Mouse (Mus musculus) neural tube, embryonic 11.5 days (tissue): Measurements from ENCODE around the gene Micu1. TPM values are rescaled to one million over a fixed set of nuclear protein-coding genes. Genes with fewer than 3 reads are reported as not detected.

Experiments
- ATAC-seq: fragments of 200-750 bp; cut with Nextera tagmentation; 2 replicates; pipeline ENCODE4 v1.8.0; 2017; ENCODE audit warnings: moderate number of reproducible peaks, mild to moderate bottlenecking, moderate TSS enrichment, moderate library complexity; ENCODE audit not compliant: insufficient read depth, low FRiP score, low TSS enrichment
- DNase-seq: peaks from one replicate; pipeline ENCODE4 v3.0.0-alpha.2; 2015; ENCODE audit warnings: low spot score
- H3K27ac ChIP-seq: fragments of 300-500 bp; sonication (generic); 2 replicates; pipeline ENCODE4 v1.5.1; 2014; ENCODE audit warnings: low read depth, mild to moderate bottlenecking, low read length
- H3K27me3 ChIP-seq: fragments of 300-500 bp; sonication (generic); 2 replicates; pipeline ENCODE4 v1.6.1; 2014; ENCODE audit warnings: mild to moderate bottlenecking, low read length, mixed read lengths; ENCODE audit not compliant: control insufficient read depth, insufficient read depth
- H3K36me3 ChIP-seq: fragments of 300-500 bp; sonication (generic); 2 replicates; pipeline ENCODE4 v1.6.1; 2014; ENCODE audit warnings: mild to moderate bottlenecking, low read length, moderate library complexity, mixed read lengths; ENCODE audit not compliant: control insufficient read depth, insufficient read depth
- H3K4me1 ChIP-seq: fragments of 300-500 bp; sonication (generic); 2 replicates; pipeline ENCODE4 v1.6.1; 2014; ENCODE audit warnings: low read length, mixed read lengths; ENCODE audit not compliant: control insufficient read depth, insufficient read depth
- H3K4me2 ChIP-seq: fragments of 300-500 bp; sonication (generic); 2 replicates; pipeline ENCODE4 v1.6.1; 2014; ENCODE audit warnings: low read depth, mild to moderate bottlenecking, moderate library complexity
- H3K4me3 ChIP-seq: fragments of 300-500 bp; sonication (generic); 2 replicates; pipeline ENCODE4 v1.5.1; 2014; ENCODE audit warnings: low read depth, low read length
- H3K9ac ChIP-seq: fragments of 300-500 bp; sonication (generic); 2 replicates; pipeline ENCODE4 v1.6.1; 2014; ENCODE audit warnings: mild to moderate bottlenecking, low read length
- H3K9me3 ChIP-seq: fragments of 300-500 bp; sonication (generic); 2 replicates; pipeline ENCODE4 v1.6.1; 2016; ENCODE audit warnings: low read length; ENCODE audit not compliant: control insufficient read depth
- WGBS: fragments of 180-500 bp; shearing (Covaris S2); extraction: QIAGEN DNeasy Blood & Tissue Kit; methylation state at CpG from one replicate; pipeline ENCODE4 v1.1.7; 2014; 5-methylcytosine and 5-hydroxymethylcytosine counted together
- polyA plus RNA-seq: library from polyadenylated mRNA; unstranded; fragments of >200 nt; fragmentation: Nextera tagmentation; extraction: Ambion mirVana; gene quantifications from 2 replicates; pipeline ENCODE4 v1.2.1, GENCODE M21; 2014

The Micu1 gene
- polyA plus RNA-seq, 1 experiment from 2014 or later: 68.0 TPM

- H3K27me3 ChIP-seq: no peaks in the 10 kb centered on the region
- no peaks in the 10 kb centered on the region for H3K9me3 ChIP-seq
- H3K4me1 ChIP-seq: no peaks in the 10 kb centered on the region
- no peak for DNase-seq
- ATAC-seq: no peak
- 50% methylated on average over 4 of the region's 4 CpGs for WGBS
- H3K4me3 ChIP-seq: no peak overlapping the region
- no peak overlapping the region for H3K27ac ChIP-seq
- H3K4me2 ChIP-seq: no peak overlapping the region
- no peak overlapping the region for H3K9ac ChIP-seq
- H3K36me3 ChIP-seq: no peaks in the 10 kb centered on the region
Measured at GRCm38 (mm10) chr10:59729842-59730241, 27.6 kb downstream of the Micu1 start.

DNA sequence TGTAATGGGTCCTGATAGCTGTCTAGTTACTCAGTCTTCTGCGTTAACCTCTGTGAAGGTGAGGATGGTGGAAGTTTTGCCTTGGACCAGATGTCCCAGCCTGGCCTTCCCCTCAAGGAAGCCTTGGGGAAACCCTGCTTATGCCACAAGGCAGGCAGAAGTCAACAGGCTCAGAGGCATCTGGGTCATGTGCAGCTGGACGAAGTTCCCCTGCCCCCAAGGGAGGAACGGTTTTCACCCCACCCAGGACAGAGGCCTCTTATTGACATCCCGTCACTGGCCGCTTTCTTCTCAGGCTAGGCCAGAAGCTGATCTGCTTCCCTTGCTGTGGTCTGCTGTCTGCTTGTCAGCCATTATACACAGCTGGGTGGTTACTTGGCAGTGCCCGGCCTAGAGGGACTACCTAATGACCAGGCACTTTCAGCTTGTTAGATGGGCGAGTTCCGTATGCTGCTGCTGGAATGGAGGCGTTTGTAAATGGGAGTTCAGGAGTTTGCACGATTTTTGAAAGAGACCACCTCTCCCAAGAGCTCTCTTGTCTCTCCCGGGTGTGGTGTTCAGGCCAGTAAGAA, 33.8 kb downstream of the Micu1 start:
- 85% methylated on average over 11 of the region's 11 CpGs for WGBS
- Histone ChIP-seq H3K4me1 (no peaks in the 10 kb centered on the region), H3K4me2 (no peak overlapping the region), H3K4me3 (no peak overlapping the region), H3K36me3 (no peaks in the 10 kb centered on the region), H3K27me3 (no peaks in the 10 kb centered on the region), H3K9ac (no peak overlapping the region), H3K27ac (no peak overlapping the region), H3K9me3 (no peaks in the 10 kb centered on the region)
- DNase-seq (no peak), ATAC-seq (no peak)

- ATAC-seq: no peak
- Histone ChIP-seq H3K27me3 (no peaks in the 10 kb centered on the region), H3K4me2 (no peak overlapping the region), H3K4me1 (no peaks in the 10 kb centered on the region), H3K4me3 (no peak overlapping the region), H3K27ac (no peak overlapping the region), H3K36me3 (no peaks in the 10 kb centered on the region), H3K9ac (no peak overlapping the region), H3K9me3 (no peaks in the 10 kb centered on the region)
- WGBS: 39% methylated on average over 4 of the region's 4 CpGs
- no peak for DNase-seq
Measured at GRCm38 (mm10) chr10:59741448-59741847, 39.2 kb downstream of the Micu1 start.

GRCm38 (mm10) chr10:59743397-59743796, 41.1 kb downstream of the Micu1 start:
- Histone ChIP-seq H3K4me2 (no peak overlapping the region), H3K4me3 (no peak overlapping the region), H3K9me3 (no peaks in the 10 kb centered on the region), H3K27ac (no peak overlapping the region), H3K36me3 (no peaks in the 10 kb centered on the region), H3K4me1 (no peaks in the 10 kb centered on the region), H3K9ac (no peak overlapping the region), H3K27me3 (no peaks in the 10 kb centered on the region)
- WGBS: 89% methylated on average over 12 of the region's 12 CpGs
- DNase-seq (no peak), ATAC-seq (no peak)

GRCm38 (mm10) chr10:59743969-59744368, 41.7 kb downstream of the Micu1 start:
- no peaks in the 10 kb centered on the region for H3K9me3 ChIP-seq
- WGBS: 96% methylated on average over 5 of the region's 5 CpGs
- no peaks in the 10 kb centered on the region for H3K27me3 ChIP-seq
- no peaks in the 10 kb centered on the region for H3K36me3 ChIP-seq
- no peaks in the 10 kb centered on the region for H3K4me1 ChIP-seq
- H3K4me3 ChIP-seq: no peak overlapping the region
- no peak for ATAC-seq
- H3K4me2 ChIP-seq: no peak overlapping the region
- no peak overlapping the region for H3K27ac ChIP-seq
- no peak for DNase-seq
- H3K9ac ChIP-seq: no peak overlapping the region

DNA sequence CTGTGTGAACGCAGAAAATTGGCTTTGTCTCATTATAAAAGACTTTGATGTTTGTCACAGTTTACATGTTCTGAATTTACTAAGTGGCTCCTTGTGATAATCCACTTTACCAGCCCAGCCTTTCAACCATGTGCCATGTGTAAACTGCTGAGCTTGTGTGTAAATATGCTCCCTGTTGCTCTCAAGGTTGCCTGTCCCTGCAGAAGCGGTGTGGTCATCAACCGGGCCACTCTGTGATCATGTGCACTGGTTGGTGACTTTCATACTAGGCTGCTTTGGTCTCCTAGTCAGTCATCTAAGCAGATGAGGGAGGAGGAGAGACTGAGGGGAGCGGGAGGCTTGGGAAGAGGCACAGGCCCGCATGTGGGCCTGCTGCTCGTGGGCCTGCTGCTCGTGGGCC, 45.1 kb downstream of the Micu1 start:
- WGBS: 78% methylated on average over 7 of the region's 7 CpGs
- no peak for ATAC-seq

GRCm38 (mm10) chr10:59748699-59749200, 46.5 kb downstream of the Micu1 start:
- H3K4me2 ChIP-seq: no peak overlapping the region
- no peak overlapping the region for H3K4me3 ChIP-seq
- no peak overlapping the region for H3K27ac ChIP-seq
- WGBS: 64% methylated on average over 2 of the region's 2 CpGs
- no peaks in the 10 kb centered on the region for H3K36me3 ChIP-seq
- H3K4me1 ChIP-seq: no peaks in the 10 kb centered on the region
- no peak for ATAC-seq
- no peaks in the 10 kb centered on the region for H3K27me3 ChIP-seq
- H3K9me3 ChIP-seq: no peaks in the 10 kb centered on the region
- H3K9ac ChIP-seq: no peak overlapping the region
- DNase-seq: no peak

More for the DNA sequence above, 45.1 kb downstream of the Micu1 start:
- Histone ChIP-seq H3K27me3 (no peaks in the 10 kb centered on the region), H3K9ac (no peak overlapping the region), H3K4me3 (no peak overlapping the region), H3K36me3 (no peaks in the 10 kb centered on the region), H3K9me3 (no peaks in the 10 kb centered on the region), H3K4me2 (no peak overlapping the region), H3K4me1 (no peaks in the 10 kb centered on the region), H3K27ac (no peak overlapping the region)
- no peak for DNase-seq

DNA sequence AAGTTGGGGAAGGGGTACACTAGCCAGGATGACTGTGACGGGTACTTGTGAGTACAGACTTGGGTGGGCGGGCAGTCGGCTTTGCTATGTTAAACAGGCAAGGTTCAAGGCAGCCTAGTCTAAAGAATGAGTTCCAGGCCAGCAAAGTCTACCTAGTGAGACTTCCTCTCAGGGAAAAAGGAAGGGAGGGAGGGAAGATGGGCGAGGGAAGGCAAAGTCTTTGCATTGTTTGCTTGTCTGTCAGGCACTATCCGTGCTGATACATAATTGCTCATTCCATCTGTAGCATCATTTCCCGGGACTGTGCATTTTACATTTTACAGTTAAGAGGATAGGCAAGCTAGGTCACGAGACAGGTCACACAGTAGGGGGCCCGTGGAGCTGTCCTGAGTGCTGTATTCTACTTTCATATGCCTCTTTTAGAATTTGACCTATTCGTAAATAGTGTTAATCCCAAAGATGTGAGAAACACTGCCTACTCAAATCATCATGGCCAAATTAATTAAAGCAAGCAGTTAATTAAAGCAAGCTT, 51.3 kb downstream of the Micu1 start:
- Histone ChIP-seq H3K4me3 (no peak overlapping the region), H3K27me3 (no peaks in the 10 kb centered on the region), H3K9me3 (no peaks in the 10 kb centered on the region), H3K36me3 (no peaks in the 10 kb centered on the region), H3K27ac (no peak overlapping the region), H3K9ac (no peak overlapping the region), H3K4me1 (no peaks in the 10 kb centered on the region), H3K4me2 (no peak overlapping the region)
- WGBS: 52% methylated on average over 9 of the region's 9 CpGs
- DNase-seq: no peak
- ATAC-seq: no peak

DNA sequence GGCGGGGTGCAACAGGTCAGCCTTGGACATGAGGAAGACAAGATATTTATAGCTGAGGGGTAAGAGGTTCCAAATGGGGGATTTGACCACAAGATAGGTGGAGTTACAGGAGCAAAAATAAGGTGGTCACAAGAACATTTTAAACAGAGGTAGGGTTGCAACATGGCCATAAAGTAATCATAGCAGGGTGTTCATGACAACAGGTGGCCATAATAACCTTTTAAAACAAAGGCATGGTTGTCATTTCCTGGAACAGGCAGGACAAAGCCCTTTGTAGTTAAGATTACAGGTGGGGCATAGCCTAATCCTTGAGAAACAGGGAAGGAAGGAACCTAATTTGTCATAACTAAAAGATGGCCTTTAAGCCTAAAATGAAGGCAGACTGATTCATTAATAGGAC, 51.8 kb downstream of the Micu1 start:
- ATAC-seq (no peak), DNase-seq (no peak)
- WGBS: 79% methylated on average over 1 of the region's 1 CpGs
- Histone ChIP-seq H3K27ac (no peak overlapping the region), H3K4me3 (no peak overlapping the region), H3K27me3 (no peaks in the 10 kb centered on the region), H3K4me1 (no peaks in the 10 kb centered on the region), H3K4me2 (no peak overlapping the region), H3K36me3 (no peaks in the 10 kb centered on the region), H3K9ac (no peak overlapping the region), H3K9me3 (no peaks in the 10 kb centered on the region)
